Mouse (Mus musculus) CH12.LX (cell line): ENCODE measurements around the gene Rnf8. TPM values are rescaled to one million over a fixed set of nuclear protein-coding genes. Genes with fewer than 3 reads are reported as not detected.

Source experiments
- DNase-seq: peaks from one replicate; pipeline ENCODE4 v3.0.0-alpha.2; 2013; ENCODE audit errors: extremely low read depth
- H3K27ac ChIP-seq: 2 replicates; pipeline ENCODE4 v1.5.1; 2012; ENCODE audit warnings: low read depth, mild to moderate bottlenecking, control low read depth, moderate library complexity; ENCODE audit not compliant: insufficient read depth
- H3K27me3 ChIP-seq: replicated peaks from 2 replicates; pipeline ENCODE3; 2012; ENCODE audit warnings: inconsistent platforms
- H3K36me3 ChIP-seq, 2 experiments: replicated peaks in 1 of 2; 2 replicates each; pipeline versions ENCODE3 to v1.6.1; 2012; ENCODE audit warnings: inconsistent platforms in 1 of 2, low read length in 1 of 2, mild to moderate bottlenecking in 1 of 2, mixed read lengths in 1 of 2, moderate library complexity in 1 of 2; ENCODE audit not compliant: control insufficient read depth in 1 of 2, insufficient read depth in 1 of 2
- H3K4me1 ChIP-seq, 2 experiments: 2 replicates each; pipeline ENCODE4 v1.6.1; 2012; ENCODE audit warnings: inconsistent platforms in 1 of 2, moderate library complexity in 1 of 2; ENCODE audit not compliant: insufficient read depth in 2 of 2, control insufficient read depth in 1 of 2
- H3K4me2 ChIP-seq: 2 replicates; pipeline ENCODE4 v1.6.1; 2012; ENCODE audit warnings: low read depth, mild to moderate bottlenecking, control low read depth; ENCODE audit not compliant: poor library complexity, insufficient read depth, severe bottlenecking
- H3K4me3 ChIP-seq, 3 experiments: fragments of 150-350 bp in 1 of 3; sonication (generic) in 1 of 3; replicated peaks in 1 of 3; 2 replicates each; pipeline versions ENCODE3 to v1.5.1; 2011 to 2012; ENCODE audit warnings: low read depth in 2 of 3, low read length in 2 of 3, mild to moderate bottlenecking in 2 of 3, moderate library complexity in 2 of 3, control low read depth in 1 of 3, improper control_type of control experiment in 1 of 3, inconsistent platforms in 1 of 3, mixed read lengths in 1 of 3; ENCODE audit not compliant: poor library complexity in 1 of 3
- H3K79me2 ChIP-seq: replicated peaks from 2 replicates; pipeline ENCODE4 v1.6.1; 2012; ENCODE audit warnings: mild to moderate bottlenecking, moderate library complexity; ENCODE audit not compliant: control insufficient read depth, poor library complexity, insufficient read depth, severe bottlenecking; ENCODE audit errors: extremely low read depth
- H3K9ac ChIP-seq: 2 replicates; pipeline ENCODE4 v1.6.1; 2012; ENCODE audit warnings: low read depth, mild to moderate bottlenecking, control low read depth, moderate library complexity; ENCODE audit not compliant: insufficient read depth
- H3K9me3 ChIP-seq: replicated peaks from 2 replicates; pipeline ENCODE3; 2012; ENCODE audit warnings: low read length, inconsistent platforms, mixed read lengths
- BHLHE40 ChIP-seq: IDR thresholded peaks from 2 replicates; pipeline ENCODE4 v1.6.1; 2011; ENCODE audit warnings: mild to moderate bottlenecking, low read depth, low read length, improper control_type of control experiment
- CHD1 ChIP-seq: IDR thresholded peaks from 2 replicates; pipeline ENCODE4 v1.6.1; 2012; ENCODE audit warnings: low read depth, low read length, improper control_type of control experiment, inconsistent platforms
- CTCF ChIP-seq, 2 experiments: IDR thresholded peaks in 1 of 2; conservative IDR thresholded peaks in 1 of 2; 2 replicates each; pipeline ENCODE4 v1.5.1; 2011 to 2012; ENCODE audit warnings: low read depth in 2 of 2, low read length in 2 of 2, improper control_type of control experiment in 1 of 2, inconsistent platforms in 1 of 2, mild to moderate bottlenecking in 1 of 2, moderate library complexity in 1 of 2
- ETS1 ChIP-seq: conservative IDR thresholded peaks from 2 replicates; pipeline ENCODE4 v1.6.1; 2012; ENCODE audit warnings: low read depth, mild to moderate bottlenecking, inconsistent platforms, low read length, improper control_type of control experiment, moderate library complexity
- GABPA ChIP-seq: IDR thresholded peaks from 2 replicates; pipeline ENCODE4 v1.6.1; 2012; ENCODE audit warnings: low read depth, low read length, improper control_type of control experiment, inconsistent platforms; ENCODE audit not compliant: insufficient replicate concordance
- HCFC1 ChIP-seq: IDR thresholded peaks from 2 replicates; pipeline ENCODE4 v1.6.1; 2012; ENCODE audit warnings: low read depth, mild to moderate bottlenecking, inconsistent platforms, low read length, improper control_type of control experiment
- JUN ChIP-seq: IDR thresholded peaks from 2 replicates; pipeline ENCODE4 v1.6.1; 2011; ENCODE audit warnings: low read depth, mild to moderate bottlenecking, low read length, improper control_type of control experiment, moderate library complexity; ENCODE audit not compliant: insufficient read depth
- MAFK ChIP-seq: IDR thresholded peaks from 2 replicates; pipeline ENCODE4 v1.6.1; 2011; ENCODE audit warnings: low read length, improper control_type of control experiment; ENCODE audit not compliant: insufficient replicate concordance
- MXI1 ChIP-seq: IDR thresholded peaks from 2 replicates; pipeline ENCODE4 v1.6.1; 2011; ENCODE audit warnings: mild to moderate bottlenecking, low read depth, low read length, improper control_type of control experiment
- MYC ChIP-seq: IDR thresholded peaks from 2 replicates; pipeline ENCODE4 v1.6.1; 2011; ENCODE audit warnings: low read depth, mild to moderate bottlenecking, improper control_type of control experiment, low read length
- NRF1 ChIP-seq: IDR thresholded peaks from 2 replicates; pipeline ENCODE4 v1.6.1; 2014; ENCODE audit warnings: low read depth, mild to moderate bottlenecking, inconsistent platforms, low read length, improper control_type of control experiment, moderate library complexity
- POLR2A ChIP-seq: IDR thresholded peaks from 2 replicates; pipeline ENCODE4 v1.6.1; 2011; ENCODE audit warnings: low read depth, mild to moderate bottlenecking, improper control_type of control experiment, low read length
- RCOR1 ChIP-seq: conservative IDR thresholded peaks from 2 replicates; pipeline ENCODE4 v1.6.1; 2012; ENCODE audit warnings: low read depth, mild to moderate bottlenecking, inconsistent platforms, low read length, improper control_type of control experiment
- UBTF ChIP-seq: IDR thresholded peaks from 2 replicates; pipeline ENCODE4 v1.6.1; 2012; ENCODE audit warnings: low read depth, mild to moderate bottlenecking, inconsistent platforms, low read length, improper control_type of control experiment, moderate library complexity
- ZC3H11A ChIP-seq: IDR thresholded peaks from 2 replicates; pipeline ENCODE4 v1.6.1; 2012; ENCODE audit warnings: low read depth, mild to moderate bottlenecking, inconsistent platforms, low read length, improper control_type of control experiment
- ZKSCAN1 ChIP-seq: IDR thresholded peaks from 2 replicates; pipeline ENCODE4 v1.6.1; 2012; ENCODE audit warnings: low read depth, inconsistent platforms, low read length, improper control_type of control experiment, borderline replicate concordance
- ZMIZ1 ChIP-seq: IDR thresholded peaks from 2 replicates; pipeline ENCODE4 v1.6.1; 2012; ENCODE audit warnings: low read depth, mild to moderate bottlenecking, inconsistent platforms, low read length, improper control_type of control experiment
- ZNF384 ChIP-seq: IDR thresholded peaks from 2 replicates; pipeline ENCODE4 v1.6.1; 2012; ENCODE audit warnings: low read depth, low read length, improper control_type of control experiment, inconsistent platforms
- dilution Hi-C: fragments of 300-500 bp; cut with MboI; formaldehyde crosslinking; loops from 2 replicates; pipeline ENCODE4 v1.14.3; 2020; ENCODE audit warnings: low sequenced_read_pairs; ENCODE audit not compliant: extremely low pct_unique_long_range_greater_than_20kb, extremely low pct_ligation_motif_present
- in situ Hi-C: fragments of 300-500 bp; cut with MboI; formaldehyde crosslinking; loops from 3 replicates; pipeline ENCODE4 v1.14.3; 2019; ENCODE audit warnings: low sequenced_read_pairs, low pct_ligation_motif_present, low pct_unique_long_range_greater_than_20kb, mixed read lengths
- polyA plus RNA-seq: library from polyadenylated mRNA; unstranded; fragments of >175 nt; gene quantifications from 2 replicates; pipeline ENCODE4 v1.2.1, GENCODE M21; 2012; ENCODE audit warnings: low read depth; ENCODE audit not compliant: insufficient read length
- total RNA-seq, 2 experiments: library from RNA; depleted of rRNA; stranded (reverse); fragments of 300-350 nt in 1 of 2; fragments of >200 nt in 1 of 2; gene quantifications; 2 replicates each; pipeline ENCODE4 v1.2.3; 2012 to 2014

Gene Rnf8
- total and polyA plus RNA-seq, 3 experiments, result 29.9 to 38.8 (median 35.4) TPM

- Histone ChIP-seq H3K9ac (no peak overlapping the region), H3K9me3 (no peaks in the 10 kb centered on the region), H3K36me3 (peaks cover 50 to 67% of the 10 kb centered on the region in 2 experiments), H3K79me2 (no peaks in the 10 kb centered on the region), H3K4me3 (no peak overlapping the region), H3K4me1 (peaks cover 0 to 18% of the 10 kb centered on the region in 2 experiments; a peak in 2 of 4 replicates), H3K27me3 (no peaks in the 10 kb centered on the region), H3K27ac (no peak overlapping the region), H3K4me2 (no peak overlapping the region)
- DNase-seq, result no peak
- TF ChIP-seq UBTF (no peak), HCFC1 (no peak), CHD1 (no peak), JUN (no peak), ZNF384 (no peak), MAFK (no peak), POLR2A (no peak), MYC (no peak), ZC3H11A (no peak), ETS1 (no peak), GABPA (no peak), RCOR1 (no peak), MXI1 (no peak), NRF1 (no peak), CTCF (conservative IDR thresholded peaks at IDR 0.05 in 1 of 2, IDR thresholded peaks at IDR 0.05 in 1 of 2; ENCODE audit: low read depth in 2 of 2, low read length in 2 of 2) (no peak)
- dilution Hi-C loops (no loop called here), in situ Hi-C loops (no loop called here)
Measured at GRCm38 (mm10) chr17:29640971-29641370, 26.4 kb downstream of the Rnf8 start.

DNA sequence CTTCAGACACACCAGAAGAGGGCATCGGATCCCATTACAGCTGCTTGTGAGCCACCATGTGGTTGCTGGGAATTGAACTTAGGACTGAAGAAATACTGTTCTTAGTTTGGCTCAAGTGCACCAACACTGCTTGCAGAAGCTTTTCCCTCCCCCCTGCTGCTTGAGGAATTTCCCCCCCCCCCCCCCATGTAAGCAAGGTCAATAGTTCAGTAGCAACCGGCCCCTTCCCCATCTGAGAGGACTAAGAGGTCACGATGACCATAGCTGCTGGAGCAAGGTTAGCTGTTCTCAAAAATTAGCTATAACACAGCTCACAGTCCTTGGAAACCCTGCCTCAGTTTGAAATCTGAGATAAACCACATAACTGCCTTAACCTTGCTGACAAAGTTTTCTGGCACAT, 27.6 kb downstream of the Rnf8 start:
- H3K79me2 ChIP-seq, result no peaks in the 10 kb centered on the region
- DNase-seq, result no peak
- H3K4me1 ChIP-seq, result peaks cover 0 to 18% of the 10 kb centered on the region in 2 experiments; a peak in 2 of 4 replicates
- no peaks in the 10 kb centered on the region for H3K27me3 ChIP-seq
- in situ Hi-C loops (no loop called here), dilution Hi-C loops (no loop called here)
- peaks cover 39 to 57% of the 10 kb centered on the region in 2 experiments for H3K36me3 ChIP-seq
- H3K27ac ChIP-seq, result no peak overlapping the region
- no peak overlapping the region for H3K4me3 ChIP-seq
- peaks cover under 1% of the 10 kb centered on the region for H3K9me3 ChIP-seq
- no peak overlapping the region for H3K4me2 ChIP-seq
- no peak overlapping the region for H3K9ac ChIP-seq
- no peak for TF ChIP-seq MAFK
- TF ChIP-seq ETS1, result no peak
- no peak for TF ChIP-seq RCOR1
- TF ChIP-seq ZMIZ1, result no peak
- no peak for TF ChIP-seq BHLHE40
- no peak for TF ChIP-seq ZKSCAN1
